Mouse (Mus musculus): ENCODE measurements at regions not wholly inside any gene's neighbourhood (a gene's known extent, or its start where the extent isn't known, plus 50 kb on each side); places are given as distances from the start of the nearest gene placed in this dataset.
"Not testable (repeated sequence)": the region's sequence is repeated elsewhere in the genome, so short reads cannot be mapped to it uniquely, and the experiment has no call there.

DNA sequence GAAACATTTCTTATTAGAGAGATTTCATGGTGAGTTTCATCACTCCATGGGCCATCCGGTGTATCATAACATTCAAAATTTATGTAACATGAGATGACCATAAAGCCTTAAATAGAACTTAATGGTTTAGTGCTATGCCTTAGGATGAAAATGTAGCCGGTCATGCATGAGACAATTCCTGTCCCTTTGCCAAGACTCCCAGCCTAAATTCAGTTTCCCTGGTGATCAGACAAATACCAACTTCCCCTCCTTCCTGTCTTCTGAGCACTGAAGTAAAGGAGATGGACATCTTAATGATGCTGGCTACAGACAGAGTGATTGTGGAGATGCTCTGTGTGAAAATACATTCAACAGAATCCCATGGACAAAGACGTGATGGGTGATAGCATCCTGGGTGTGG lies 322.7 kb downstream of the Ets1 start:
- Histone ChIP-seq H3K27me3 (replicated peaks) (no peaks in the 10 kb centered on the region), H3K9me3 (replicated peaks) (0 out of 2 replicates have a peak, but pooled peaks cover 3% of the 10 kb centered on the region), H3K4me1 (replicated peaks) (no peaks in the 10 kb centered on the region), H3K36me3 (no peaks in the 10 kb centered on the region), H3K27ac (ENCODE audit: poor library complexity, severe bottlenecking) (no peak overlapping the region), H3K4me2 (no peak overlapping the region), H3K4me3 (no peak overlapping the region), H3K9ac (no peak overlapping the region)
- ATAC-seq (ENCODE audit: insufficient number of reproducible peaks, low FRiP score): no peak
- 72% methylated on average over 3 of the region's 3 CpGs for WGBS

GRCm38 (mm10) chr9:32959468-32959867 lies 323.4 kb downstream of the Ets1 start:
- ATAC-seq (ENCODE audit: insufficient number of reproducible peaks, low FRiP score); H3K9ac ChIP-seq; H3K27me3 ChIP-seq (replicated peaks); H3K27ac ChIP-seq (ENCODE audit: poor library complexity, severe bottlenecking); H3K9me3 ChIP-seq (replicated peaks); H3K4me2 ChIP-seq; H3K4me3 ChIP-seq; H3K4me1 ChIP-seq (replicated peaks); H3K36me3 ChIP-seq: not testable (repeated sequence)

DNA sequence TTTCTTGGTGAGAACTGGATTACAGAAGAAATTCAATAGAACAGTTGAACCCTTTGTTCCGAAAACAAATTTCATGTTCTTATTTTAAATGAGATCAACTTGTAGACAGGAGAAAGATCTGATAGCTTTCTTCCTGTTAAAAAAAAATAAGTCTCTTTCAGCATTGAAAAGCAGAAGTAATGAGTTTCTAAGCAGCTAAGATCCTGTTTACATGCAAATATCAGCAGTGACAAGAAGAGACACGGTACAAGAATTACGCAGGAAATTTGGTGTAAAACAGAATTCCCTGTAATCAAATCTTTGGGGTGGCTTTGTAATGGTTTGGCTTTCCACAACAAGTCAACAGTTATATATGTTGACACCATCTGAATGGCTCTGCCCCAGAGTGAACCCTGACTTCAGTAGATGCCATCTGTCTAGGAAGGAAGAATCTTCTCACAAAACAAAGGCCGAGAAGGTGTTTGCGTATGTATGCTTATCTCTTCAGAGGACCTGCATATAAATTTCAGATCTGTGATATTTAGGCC lies 326.7 kb downstream of the Ets1 start:
- Histone ChIP-seq H3K4me1 (replicated peaks) (no peaks in the 10 kb centered on the region), H3K4me3 (no peak overlapping the region), H3K27ac (ENCODE audit: poor library complexity, severe bottlenecking) (no peak overlapping the region), H3K4me2 (no peak overlapping the region), H3K27me3 (replicated peaks) (no peaks in the 10 kb centered on the region), H3K9ac (no peak overlapping the region), H3K36me3 (no peaks in the 10 kb centered on the region), H3K9me3 (replicated peaks) (0 out of 2 replicates have a peak, but pooled peaks cover 3% of the 10 kb centered on the region)
- WGBS: 81% methylated on average over 5 of the region's 5 CpGs
- no peak for ATAC-seq (ENCODE audit: insufficient number of reproducible peaks, low FRiP score)

DNA sequence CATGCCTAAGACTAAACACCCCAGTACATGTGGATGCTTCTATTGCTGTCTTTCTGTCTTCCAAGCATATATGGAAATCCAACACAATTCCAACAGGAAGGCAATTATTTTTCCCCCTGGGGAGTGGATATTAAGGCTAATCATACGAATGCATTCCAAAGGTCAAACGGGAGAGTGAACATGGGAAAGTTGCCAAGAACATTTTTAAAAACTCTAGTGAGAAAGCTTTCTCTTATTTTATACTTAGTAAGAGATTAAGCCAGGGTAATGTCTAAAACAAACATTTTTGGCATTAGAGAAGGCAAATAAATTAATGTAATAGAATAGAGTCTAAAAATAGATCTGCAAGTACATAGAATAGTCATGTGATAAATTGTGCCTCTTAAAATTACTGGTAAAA lies 332.4 kb downstream of the Ets1 start:
- no peak for ATAC-seq (ENCODE audit: insufficient number of reproducible peaks, low FRiP score)
- Histone ChIP-seq H3K4me3 (no peak overlapping the region), H3K4me1 (replicated peaks) (no peaks in the 10 kb centered on the region), H3K36me3 (no peaks in the 10 kb centered on the region), H3K27ac (ENCODE audit: poor library complexity, severe bottlenecking) (no peak overlapping the region), H3K9ac (no peak overlapping the region), H3K9me3 (replicated peaks) (no peaks in the 10 kb centered on the region), H3K4me2 (no peak overlapping the region), H3K27me3 (replicated peaks) (no peaks in the 10 kb centered on the region)
- 48% methylated on average over 2 of the region's 2 CpGs for WGBS

GRCm38 (mm10) chr9:32971421-32971820 lies 335.4 kb downstream of the Ets1 start:
- Histone ChIP-seq H3K4me2 (no peak overlapping the region), H3K27me3 (replicated peaks) (no peaks in the 10 kb centered on the region), H3K4me1 (replicated peaks) (no peaks in the 10 kb centered on the region), H3K4me3 (no peak overlapping the region), H3K9ac (no peak overlapping the region), H3K36me3 (no peaks in the 10 kb centered on the region), H3K9me3 (replicated peaks) (no peaks in the 10 kb centered on the region), H3K27ac (ENCODE audit: poor library complexity, severe bottlenecking) (no peak overlapping the region)
- 79% methylated on average over 5 of the region's 5 CpGs for WGBS
- no peak for ATAC-seq (ENCODE audit: insufficient number of reproducible peaks, low FRiP score)

- H3K9ac ChIP-seq: no peak overlapping the region
- H3K4me1 ChIP-seq (replicated peaks): no peaks in the 10 kb centered on the region
- no peaks in the 10 kb centered on the region for H3K27me3 ChIP-seq (replicated peaks)
- H3K4me2 ChIP-seq: no peak overlapping the region
- no peaks in the 10 kb centered on the region for H3K36me3 ChIP-seq
- H3K9me3 ChIP-seq (replicated peaks): no peaks in the 10 kb centered on the region
- no peak overlapping the region for H3K4me3 ChIP-seq
- ATAC-seq (ENCODE audit: insufficient number of reproducible peaks, low FRiP score): no peak
- no peak overlapping the region for H3K27ac ChIP-seq (ENCODE audit: poor library complexity, severe bottlenecking)
- 76% methylated on average over 7 of the region's 7 CpGs for WGBS
Observed at GRCm38 (mm10) chr9:32971926-32972325, 335.9 kb downstream of the Ets1 start.

- Histone ChIP-seq H3K27me3 (replicated peaks) (no peaks in the 10 kb centered on the region), H3K4me2 (no peak overlapping the region), H3K9ac (no peak overlapping the region), H3K4me3 (no peak overlapping the region), H3K27ac (ENCODE audit: poor library complexity, severe bottlenecking) (no peak overlapping the region), H3K4me1 (replicated peaks) (0 out of 2 replicates have a peak, but pooled peaks cover 5% of the 10 kb centered on the region), H3K9me3 (replicated peaks) (no peaks in the 10 kb centered on the region), H3K36me3 (no peaks in the 10 kb centered on the region)
- no peak for ATAC-seq (ENCODE audit: insufficient number of reproducible peaks, low FRiP score)
- WGBS: 80% methylated on average over 7 of the region's 7 CpGs
Observed at GRCm38 (mm10) chr9:32972431-32973052, 336.5 kb downstream of the Ets1 start.

GRCm38 (mm10) chr9:32977732-32978131 lies 341.7 kb downstream of the Ets1 start:
- Histone ChIP-seq H3K4me1 (replicated peaks) (peaks cover 9% of the 10 kb centered on the region; the same call in 1 of the 2 replicates), H3K27ac (ENCODE audit: poor library complexity, severe bottlenecking) (no peak overlapping the region), H3K36me3 (no peaks in the 10 kb centered on the region), H3K4me2 (no peak overlapping the region), H3K4me3 (no peak overlapping the region), H3K27me3 (replicated peaks) (no peaks in the 10 kb centered on the region), H3K9me3 (replicated peaks) (no peaks in the 10 kb centered on the region), H3K9ac (no peak overlapping the region)
- WGBS: 36% methylated on average over 7 of the region's 7 CpGs
- ATAC-seq (ENCODE audit: insufficient number of reproducible peaks, low FRiP score): no peak

DNA sequence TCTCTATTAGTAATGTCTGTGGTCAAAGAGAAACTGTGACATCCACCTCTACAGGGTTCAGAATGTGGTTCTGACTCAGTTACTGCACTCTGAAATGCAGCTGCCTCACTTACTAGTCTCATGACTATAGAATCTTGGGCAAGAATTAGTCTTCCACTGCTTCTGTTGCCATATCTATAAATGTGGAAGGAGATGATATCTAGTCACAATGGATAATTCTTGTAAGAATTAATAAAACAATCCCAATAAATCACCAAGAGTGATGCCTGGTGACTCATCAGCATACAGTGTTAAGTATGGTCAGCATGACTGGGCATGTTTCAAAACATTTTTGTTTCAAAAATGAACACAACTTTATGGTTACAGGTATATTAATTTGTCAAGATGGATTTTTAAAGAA lies 344.8 kb downstream of the Ets1 start:
- H3K9ac ChIP-seq: no peak overlapping the region
- ATAC-seq (ENCODE audit: insufficient number of reproducible peaks, low FRiP score): no peak
- H3K27me3 ChIP-seq (replicated peaks): no peaks in the 10 kb centered on the region
- no peak overlapping the region for H3K4me3 ChIP-seq
- no peaks in the 10 kb centered on the region for H3K9me3 ChIP-seq (replicated peaks)
- H3K4me2 ChIP-seq: no peak overlapping the region
- no peak overlapping the region for H3K27ac ChIP-seq (ENCODE audit: poor library complexity, severe bottlenecking)
- H3K36me3 ChIP-seq: no peaks in the 10 kb centered on the region
- H3K4me1 ChIP-seq (replicated peaks): peaks cover 9% of the 10 kb centered on the region; the same call in 1 of the 2 replicates

DNA sequence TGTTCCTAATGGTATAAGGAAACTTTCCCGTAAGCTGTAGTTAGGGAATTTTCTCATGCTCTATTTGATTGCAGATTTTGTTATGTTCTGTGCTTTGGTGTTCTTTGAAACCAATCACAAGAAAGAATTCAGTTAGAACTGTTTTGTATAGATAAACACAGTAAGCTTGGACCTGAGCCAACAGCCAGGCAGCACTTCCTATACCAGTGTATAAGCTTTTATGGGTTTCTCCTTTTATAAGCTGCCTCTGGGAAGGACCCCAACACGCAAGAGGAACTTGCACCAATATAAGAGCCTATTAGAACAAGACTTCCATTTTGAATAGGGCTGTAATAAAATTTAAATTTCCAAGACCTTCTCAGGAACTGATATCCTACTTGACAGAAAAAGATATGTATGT lies 347.2 kb downstream of the Ets1 start:
- no peak for ATAC-seq (ENCODE audit: insufficient number of reproducible peaks, low FRiP score)
- H3K27ac ChIP-seq (ENCODE audit: poor library complexity, severe bottlenecking): no peak overlapping the region

DNA sequence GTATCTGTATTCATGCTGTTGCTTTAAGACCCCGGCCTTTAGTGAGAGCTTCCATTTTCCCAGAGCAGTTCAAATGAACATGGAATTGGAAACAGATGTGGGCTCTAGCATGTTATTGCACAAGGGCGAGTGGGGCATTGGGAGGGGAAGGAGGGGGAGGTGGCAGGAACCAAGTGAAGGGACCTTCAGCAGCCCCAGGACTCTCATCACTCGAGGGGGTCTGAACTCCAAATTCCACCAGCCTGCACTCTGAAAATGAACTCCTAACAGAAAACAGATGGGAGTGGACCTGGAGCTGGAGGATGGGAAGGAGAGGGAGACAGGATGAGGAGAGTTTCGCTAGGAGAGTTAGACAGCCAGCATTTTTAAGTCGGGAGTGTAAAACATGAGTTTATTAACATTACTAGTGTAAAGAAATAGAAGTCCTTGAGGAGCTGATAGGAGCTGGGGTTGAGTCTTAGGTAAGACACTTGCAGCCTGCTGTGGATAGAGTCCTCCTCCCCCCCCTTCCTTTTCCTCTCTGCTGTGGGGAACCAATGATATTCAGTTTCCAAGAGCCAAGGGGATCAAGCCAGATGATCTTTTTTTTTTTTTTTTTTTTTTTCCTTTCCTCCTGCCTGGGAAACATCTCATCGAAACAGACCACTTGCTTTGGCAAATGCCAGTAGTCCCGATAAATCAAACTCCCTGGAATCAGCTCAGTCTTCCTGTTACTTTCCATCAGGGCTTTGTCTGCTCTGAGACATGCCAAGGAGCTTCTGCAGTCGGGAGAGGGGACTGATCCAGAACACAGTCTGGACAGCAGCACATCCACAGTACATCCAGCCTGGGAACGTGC lies 351.0 kb downstream of the Ets1 start:
- Histone ChIP-seq H3K36me3 (no peaks in the 10 kb centered on the region), H3K27me3 (replicated peaks) (no peaks in the 10 kb centered on the region), H3K4me2 (no peak overlapping the region), H3K4me1 (replicated peaks) (0 out of 2 replicates have a peak, but pooled peaks cover 4% of the 10 kb centered on the region), H3K9me3 (replicated peaks) (no peaks in the 10 kb centered on the region), H3K9ac (no peak overlapping the region), H3K27ac (ENCODE audit: poor library complexity, severe bottlenecking) (peak overlapping the region; percentile 60), H3K4me3 (no peak overlapping the region)
- 37% methylated on average over 9 of the region's 9 CpGs for WGBS
- peak; percentile 51; the same call in 1 of the 2 replicates for ATAC-seq (ENCODE audit: insufficient number of reproducible peaks, low FRiP score)

More for the DNA sequence above, 347.2 kb downstream of the Ets1 start:
- H3K4me1 ChIP-seq (replicated peaks): peaks cover 7% of the 10 kb centered on the region; the same call in 1 of the 2 replicates
- H3K9ac ChIP-seq: no peak overlapping the region
- no peaks in the 10 kb centered on the region for H3K9me3 ChIP-seq (replicated peaks)
- WGBS: 56% methylated on average over 2 of the region's 2 CpGs
- no peaks in the 10 kb centered on the region for H3K36me3 ChIP-seq
- no peaks in the 10 kb centered on the region for H3K27me3 ChIP-seq (replicated peaks)
- no peak overlapping the region for H3K4me2 ChIP-seq
- no peak overlapping the region for H3K4me3 ChIP-seq

Measured in heart, embryonic 12.5 days (tissue).